Mouse (Mus musculus): Measurements from ENCODE around the gene Gm7361. TPM values are rescaled to one million over a fixed set of nuclear protein-coding genes. Genes with fewer than 3 reads are reported as not detected.
"Not testable (repeated sequence)": the region's sequence is repeated elsewhere in the genome, so short reads cannot be mapped to it uniquely, and the experiment has no call there.

Gm7361 gene
- 0.31 TPM in 1 of 2 replicates, not detected in the other for polyA plus RNA-seq (2015; fragmentation: Nextera tagmentation; extraction: Ambion mirVana)

GRCm38 (mm10) chr5:26257391-26257790 lies at the start of gene Gm7361:
Gene Gm7361, plus strand, starts transcription at chr5:26257691.
- not testable (repeated sequence) for ATAC-seq; H3K4me1 ChIP-seq (replicated peaks)
- 83% methylated on average over 3 of the region's 3 CpGs for WGBS

DNA sequence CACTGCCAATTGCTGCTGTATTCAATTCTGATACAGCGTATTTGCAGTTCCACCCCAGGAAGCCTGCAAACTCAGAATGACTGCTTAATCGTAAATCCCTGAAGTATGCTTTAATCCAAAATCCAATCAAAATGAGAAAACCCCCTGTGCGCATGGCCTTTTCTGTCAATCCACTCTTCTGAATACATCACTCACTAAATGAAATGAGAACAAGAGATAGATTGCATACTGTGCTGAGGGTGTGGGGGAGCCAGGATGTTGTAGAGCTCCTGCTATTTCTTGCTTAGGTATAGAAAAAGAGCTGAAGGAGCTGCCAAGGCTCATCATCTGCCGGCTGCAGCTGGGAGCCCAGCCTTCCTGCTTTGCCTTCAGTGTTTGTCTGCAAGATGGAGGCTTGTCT lies 46.5 kb upstream of the Gm7361 start:
- Histone ChIP-seq H3K9me3 (no peaks in the 10 kb centered on the region), H3K4me2 (replicated peaks) (peak overlapping the region; percentile 40), H3K9ac (replicated peaks) (peak overlapping the region; percentile 19; the same call in 1 of the 2 replicates), H3K4me1 (replicated peaks) (peaks cover 26% of the 10 kb centered on the region), H3K27ac (peak overlapping the region; percentile 79), H3K27me3 (no peaks in the 10 kb centered on the region), H3K4me3 (replicated peaks) (no peak overlapping the region; the same call in 1 of the 2 replicates), H3K36me3 (no peaks in the 10 kb centered on the region)
- WGBS, result 17% methylated on average over 4 of the region's 4 CpGs
- peak; percentile 79 for ATAC-seq

More at GRCm38 (mm10) chr5:26257391-26257790, at the start of gene Gm7361:
- not testable (repeated sequence) for H3K4me2 ChIP-seq (replicated peaks); H3K27ac ChIP-seq; H3K27me3 ChIP-seq; H3K4me3 ChIP-seq (replicated peaks); H3K36me3 ChIP-seq; H3K9ac ChIP-seq (replicated peaks); H3K9me3 ChIP-seq

GRCm38 (mm10) chr5:26222076-26222475 lies 35.4 kb upstream of the Gm7361 start:
- WGBS, result 88% methylated on average over 1 of the region's 1 CpGs
- H3K4me1 ChIP-seq (replicated peaks), result no peaks in the 10 kb centered on the region
- H3K36me3 ChIP-seq, result no peaks in the 10 kb centered on the region
- no peak overlapping the region for H3K4me3 ChIP-seq (replicated peaks)
- H3K27me3 ChIP-seq, result no peaks in the 10 kb centered on the region
- H3K9me3 ChIP-seq, result no peaks in the 10 kb centered on the region
- H3K4me2 ChIP-seq (replicated peaks), result no peak overlapping the region
- H3K9ac ChIP-seq (replicated peaks), result no peak overlapping the region
- no peak for ATAC-seq
- no peak overlapping the region for H3K27ac ChIP-seq

DNA sequence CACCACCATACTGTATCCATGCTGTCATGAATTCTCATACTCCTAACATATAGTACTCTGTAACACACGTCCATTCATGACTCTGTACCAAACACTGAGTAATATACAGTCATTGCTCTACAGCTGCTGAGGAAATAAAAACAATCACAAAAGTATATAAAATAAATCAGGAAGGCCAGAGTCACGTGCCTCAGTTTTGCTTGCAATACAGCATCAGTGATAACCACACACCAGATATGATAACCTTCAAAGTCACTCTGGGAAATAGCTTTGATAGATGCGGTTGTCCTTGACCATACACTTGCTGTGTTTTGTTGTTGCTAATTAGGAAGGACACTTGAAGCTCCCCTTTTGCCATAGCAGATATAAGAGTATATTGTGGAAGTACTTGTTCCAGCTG lies 9.2 kb downstream of the Gm7361 start:
- H3K9ac ChIP-seq (replicated peaks); H3K4me1 ChIP-seq (replicated peaks); H3K4me3 ChIP-seq (replicated peaks); H3K27me3 ChIP-seq; H3K27ac ChIP-seq; ATAC-seq; H3K36me3 ChIP-seq; H3K4me2 ChIP-seq (replicated peaks); H3K9me3 ChIP-seq: not testable (repeated sequence)
- whole genome bisulfite sequencing, result 90% methylated on average over 3 of the region's 3 CpGs

GRCm38 (mm10) chr5:26280361-26280760 lies 22.9 kb downstream of the Gm7361 start:
- Histone ChIP-seq H3K36me3 (no peaks in the 10 kb centered on the region), H3K27me3 (no peaks in the 10 kb centered on the region), H3K27ac (no peak overlapping the region), H3K9me3 (no peaks in the 10 kb centered on the region), H3K4me1 (replicated peaks) (no peaks in the 10 kb centered on the region), H3K4me2 (replicated peaks) (no peak overlapping the region), H3K4me3 (replicated peaks) (no peak overlapping the region), H3K9ac (replicated peaks) (no peak overlapping the region)
- ATAC-seq, result no peak
- 78% methylated on average over 5 of the region's 5 CpGs for WGBS

- no peak overlapping the region for H3K27ac ChIP-seq
- no peaks in the 10 kb centered on the region for H3K4me1 ChIP-seq (replicated peaks)
- H3K4me3 ChIP-seq (replicated peaks), result no peak overlapping the region
- H3K4me2 ChIP-seq (replicated peaks), result no peak overlapping the region
- H3K9ac ChIP-seq (replicated peaks), result no peak overlapping the region
- ATAC-seq, result peak; percentile 48; the same call in 1 of the 2 replicates
- H3K27me3 ChIP-seq, result no peaks in the 10 kb centered on the region
- 88% methylated on average over 1 of the region's 1 CpGs for WGBS
- H3K36me3 ChIP-seq, result no peaks in the 10 kb centered on the region
- H3K9me3 ChIP-seq, result no peaks in the 10 kb centered on the region
Measured at GRCm38 (mm10) chr5:26281717-26282116, 24.2 kb downstream of the Gm7361 start.

DNA sequence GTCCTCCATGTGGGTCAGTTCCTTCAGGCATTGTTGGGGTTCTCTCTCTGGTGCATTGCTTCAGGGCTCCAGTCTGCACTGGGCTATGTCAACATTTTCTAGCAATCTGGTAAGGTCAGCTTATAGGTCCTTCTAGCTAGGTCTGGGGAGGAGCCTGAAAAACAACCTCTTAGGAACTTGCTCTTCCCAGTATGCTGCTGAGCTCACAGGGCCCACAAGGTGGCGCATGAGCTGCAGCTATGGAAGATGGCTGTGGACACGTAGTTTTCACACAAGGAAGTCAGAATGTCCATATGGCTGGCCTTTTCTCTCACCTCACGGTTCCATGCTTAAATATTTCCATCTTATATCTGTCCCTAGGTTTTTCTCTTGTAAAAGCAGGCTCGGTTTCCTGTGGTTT lies 24.8 kb downstream of the Gm7361 start:
- Histone ChIP-seq H3K4me2 (replicated peaks) (no peak overlapping the region), H3K27ac (no peak overlapping the region), H3K9me3 (no peaks in the 10 kb centered on the region), H3K27me3 (no peaks in the 10 kb centered on the region), H3K4me1 (replicated peaks) (no peaks in the 10 kb centered on the region), H3K9ac (replicated peaks) (no peak overlapping the region), H3K36me3 (no peaks in the 10 kb centered on the region), H3K4me3 (replicated peaks) (no peak overlapping the region)
- ATAC-seq, result peak; percentile 62
- WGBS, result 6% methylated on average over 4 of the region's 4 CpGs

DNA sequence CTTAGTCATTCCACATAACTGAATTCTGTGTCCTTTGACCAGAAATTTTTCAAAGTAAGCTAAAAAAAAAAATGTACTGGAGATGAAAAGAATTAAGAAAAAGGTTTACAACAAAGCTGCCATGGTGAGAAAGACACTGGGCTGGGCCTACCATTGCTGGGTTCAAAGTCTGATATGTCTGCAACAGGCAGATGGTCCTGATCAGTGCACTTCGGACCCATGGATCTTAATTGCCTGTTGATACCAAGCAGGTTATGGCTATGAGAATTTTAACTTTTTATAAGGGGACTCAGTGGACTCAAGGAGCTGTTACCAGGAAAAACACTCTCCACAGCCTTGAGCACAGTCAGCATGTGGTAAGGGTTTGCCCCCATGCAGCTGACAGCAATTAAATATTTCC lies 25.9 kb downstream of the Gm7361 start:
- Histone ChIP-seq H3K4me1 (replicated peaks) (no peaks in the 10 kb centered on the region), H3K4me3 (replicated peaks) (no peak overlapping the region), H3K27me3 (no peaks in the 10 kb centered on the region), H3K27ac (no peak overlapping the region), H3K9me3 (no peaks in the 10 kb centered on the region), H3K36me3 (no peaks in the 10 kb centered on the region), H3K9ac (replicated peaks) (no peak overlapping the region), H3K4me2 (replicated peaks) (no peak overlapping the region)
- WGBS, result 80% methylated on average over 1 of the region's 1 CpGs
- ATAC-seq, result no peak

DNA sequence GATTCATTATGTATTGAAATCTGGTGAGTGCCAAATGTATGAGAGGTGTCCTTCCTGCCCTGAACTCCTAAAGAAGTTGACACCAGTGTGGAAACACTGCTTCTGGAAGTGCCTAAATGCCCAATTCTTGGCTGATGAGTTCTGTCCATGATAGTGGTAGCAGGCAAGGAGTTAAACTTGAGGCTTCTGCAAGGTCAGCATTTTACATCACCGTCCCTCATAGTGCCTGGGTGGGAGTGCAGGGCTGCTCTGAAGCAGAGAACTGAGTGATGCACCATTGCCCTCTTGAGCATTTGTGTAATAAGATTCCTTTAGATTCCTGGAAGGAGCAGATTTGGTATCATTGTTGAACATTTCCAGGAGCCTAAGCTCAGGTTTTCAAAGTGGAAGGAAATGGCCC lies 34.1 kb downstream of the Gm7361 start:
- H3K27ac ChIP-seq, result no peak overlapping the region
- H3K4me2 ChIP-seq (replicated peaks), result no peak overlapping the region
- ATAC-seq, result no peak
- no peak overlapping the region for H3K4me3 ChIP-seq (replicated peaks)
- 83% methylated on average over 1 of the region's 1 CpGs for WGBS
- no peaks in the 10 kb centered on the region for H3K27me3 ChIP-seq
- no peaks in the 10 kb centered on the region; the same call in 1 of the 2 replicates for H3K9me3 ChIP-seq
- H3K9ac ChIP-seq (replicated peaks), result no peak overlapping the region
- H3K4me1 ChIP-seq (replicated peaks), result no peaks in the 10 kb centered on the region
- H3K36me3 ChIP-seq, result no peaks in the 10 kb centered on the region

GRCm38 (mm10) chr5:26293258-26293657 lies 35.8 kb downstream of the Gm7361 start:
- Histone ChIP-seq H3K4me2 (replicated peaks) (no peak overlapping the region), H3K27ac (no peak overlapping the region), H3K4me3 (replicated peaks) (no peak overlapping the region), H3K9ac (replicated peaks) (no peak overlapping the region), H3K36me3 (no peaks in the 10 kb centered on the region), H3K27me3 (no peaks in the 10 kb centered on the region), H3K9me3 (no peaks in the 10 kb centered on the region; the same call in 1 of the 2 replicates), H3K4me1 (replicated peaks) (no peaks in the 10 kb centered on the region)
- WGBS, result 67% methylated on average over 1 of the region's 1 CpGs
- no peak for ATAC-seq

Other genes starting within 250 kb of the Gm7361 start
- not detected in 2 replicates for gene Gm5862, start 234.8 kb upstream of the Gm7361 start, polyA plus RNA-seq (2015; fragmentation: Nextera tagmentation; extraction: Ambion mirVana)
- 0.12 and 0.16 TPM in 2 replicates for gene Speer4a, start 218.1 kb upstream of the Gm7361 start, polyA plus RNA-seq (2015; fragmentation: Nextera tagmentation; extraction: Ambion mirVana)
- gene Gm7347, start 199.1 kb upstream of the Gm7361 start, polyA plus RNA-seq (2015; fragmentation: Nextera tagmentation; extraction: Ambion mirVana), result 0.06 TPM in 1 of 2 replicates, not detected in the other
- not detected in 2 replicates for gene Gm10471, start 168.4 kb upstream of the Gm7361 start, polyA plus RNA-seq (2015; fragmentation: Nextera tagmentation; extraction: Ambion mirVana)
- gene 5031410I06Rik, start 152.3 kb upstream of the Gm7361 start, polyA plus RNA-seq (2015; fragmentation: Nextera tagmentation; extraction: Ambion mirVana), result not detected in 2 replicates
- gene Gm10220, start 136.3 kb upstream of the Gm7361 start, polyA plus RNA-seq (2015; fragmentation: Nextera tagmentation; extraction: Ambion mirVana), result 0.16 TPM in 1 of 2 replicates, not detected in the other

All from midbrain, embryonic 13.5 days (tissue).